Mouse (Mus musculus) heart, postnatal 0 days (tissue): ENCODE measurements at regions not wholly inside any gene's neighbourhood (a gene's known extent, or its start where the extent isn't known, plus 50 kb on each side); places are given as distances from the start of the nearest gene placed in this dataset.
A peak's percentile ranks its signal among the peaks of the same experiment; 100 is the strongest.

ENCODE experiments used
- ATAC-seq: fragments of 200-750 bp; cut with Nextera tagmentation; 2 replicates; pipeline ENCODE4 v1.8.0; 2017; ENCODE audit warnings: low read depth, moderate number of reproducible peaks, moderate library complexity; ENCODE audit not compliant: insufficient read depth
- DNase-seq: peaks from one replicate; pipeline ENCODE4 v3.0.0-alpha.2; 2016; ENCODE audit warnings: low spot score
- H3K27ac ChIP-seq: fragments of 300-500 bp; sonication (generic); 2 replicates; pipeline ENCODE4 v1.5.1; 2014; ENCODE audit warnings: low read depth, mild to moderate bottlenecking
- H3K27me3 ChIP-seq: fragments of 300-500 bp; sonication (generic); 2 replicates; pipeline ENCODE4 v1.6.1; 2014; ENCODE audit warnings: low read length, mixed read lengths; ENCODE audit not compliant: control insufficient read depth, insufficient read depth
- H3K36me3 ChIP-seq: fragments of 300-500 bp; sonication (generic); replicated peaks from 2 replicates; pipeline ENCODE4 v1.6.1; 2014; ENCODE audit warnings: low read length, mixed read lengths; ENCODE audit not compliant: control insufficient read depth, insufficient read depth
- H3K4me1 ChIP-seq: fragments of 300-500 bp; sonication (generic); 2 replicates; pipeline ENCODE4 v1.6.1; 2014; ENCODE audit warnings: antibody characterized with exemption; ENCODE audit not compliant: control insufficient read depth, insufficient read depth
- H3K4me2 ChIP-seq: fragments of 300-500 bp; sonication (generic); 2 replicates; pipeline ENCODE4 v1.6.1; 2014; ENCODE audit warnings: low read depth, mild to moderate bottlenecking, low read length, moderate library complexity
- H3K4me3 ChIP-seq: fragments of 300-500 bp; sonication (generic); 2 replicates; pipeline ENCODE4 v1.5.1; 2014; ENCODE audit warnings: low read depth, low read length
- H3K9ac ChIP-seq: fragments of 300-500 bp; sonication (generic); replicated peaks from 2 replicates; pipeline ENCODE4 v1.6.1; 2014; ENCODE audit warnings: low read depth, low read length, mixed read lengths
- H3K9me3 ChIP-seq: fragments of 300-500 bp; sonication (generic); replicated peaks from 2 replicates; pipeline ENCODE4 v1.6.1; 2016; ENCODE audit warnings: low read length; ENCODE audit not compliant: control insufficient read depth
- CTCF ChIP-seq: IDR thresholded peaks from 2 replicates; pipeline ENCODE4 v1.5.1; 2016; ENCODE audit warnings: antibody characterized with exemption, control low read depth, low read depth
- EP300 ChIP-seq: IDR thresholded peaks from 2 replicates; pipeline ENCODE4 v1.6.1; 2016; ENCODE audit warnings: antibody characterized with exemption, low read depth
- WGBS: fragments of 180-500 bp; shearing (Covaris S2); extraction: QIAGEN DNeasy Blood & Tissue Kit; methylation state at CpG from one replicate; pipeline ENCODE4 v1.1.7; 2014; 5-methylcytosine and 5-hydroxymethylcytosine counted together

GRCm38 (mm10) chr15:63341730-63342129 is 503.2 kb downstream of the Gsdmc2 start:
- TF ChIP-seq CTCF (no peak), EP300 (no peak)
- no peaks in the 10 kb centered on the region; the same call in 1 of the 2 replicates for H3K4me1 ChIP-seq
- H3K27ac ChIP-seq = no peak overlapping the region
- no peaks in the 10 kb centered on the region for H3K27me3 ChIP-seq
- no peak overlapping the region for H3K4me2 ChIP-seq
- DNase-seq = no peak
- no peak overlapping the region for H3K4me3 ChIP-seq
- ATAC-seq = no peak
- H3K36me3 ChIP-seq = no peaks in the 10 kb centered on the region
- no peak overlapping the region for H3K9ac ChIP-seq
- WGBS = 35% methylated on average over 2 of the region's 2 CpGs
- H3K9me3 ChIP-seq = no peaks in the 10 kb centered on the region

DNA sequence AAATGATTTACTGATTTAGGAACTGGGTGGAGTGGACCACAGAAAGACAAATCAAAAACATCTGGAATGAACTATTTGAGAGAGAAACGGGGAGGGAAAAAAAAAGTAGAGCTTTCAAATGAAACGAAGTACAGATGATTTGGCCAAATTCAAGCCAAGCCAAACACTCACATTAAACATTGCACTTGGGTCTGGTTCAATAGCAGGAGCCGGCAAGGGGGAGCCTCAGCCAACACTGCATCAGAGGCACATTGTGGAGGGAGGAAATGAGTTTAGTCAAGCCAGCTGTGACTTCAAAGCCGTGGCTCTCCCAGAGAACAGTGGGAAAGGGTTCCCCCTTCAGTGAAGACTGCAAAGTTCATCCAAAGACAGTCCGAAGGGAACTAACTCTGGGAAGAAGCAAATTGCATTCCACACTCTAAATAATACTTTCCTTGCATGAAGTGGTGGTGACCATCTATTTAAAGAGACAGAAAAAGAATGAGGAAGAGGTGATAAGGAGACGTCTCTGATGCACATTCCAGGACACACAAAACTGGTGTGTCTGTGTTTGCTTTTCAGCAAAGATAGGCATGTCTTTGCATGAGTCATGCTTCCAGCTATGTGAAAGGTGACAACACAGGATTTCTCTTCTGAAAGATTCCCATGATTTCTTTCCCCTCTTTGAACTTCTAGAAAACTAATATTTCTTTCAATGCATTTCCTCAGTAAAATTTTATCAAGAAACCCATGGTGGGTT is 504.5 kb downstream of the Gsdmc2 start:
- DNase-seq (peak; percentile 84), ATAC-seq (peak; percentile 87)
- 13% methylated on average over 6 of the region's 6 CpGs for WGBS
- Histone ChIP-seq H3K4me2 (no peak overlapping the region), H3K27me3 (no peaks in the 10 kb centered on the region), H3K4me3 (no peak overlapping the region), H3K4me1 (no peaks in the 10 kb centered on the region; the same call in 1 of the 2 replicates), H3K36me3 (no peaks in the 10 kb centered on the region), H3K27ac (no peak overlapping the region), H3K9ac (no peak overlapping the region), H3K9me3 (no peaks in the 10 kb centered on the region)
- TF ChIP-seq CTCF = peak; percentile 58
- no peak for TF ChIP-seq EP300

DNA sequence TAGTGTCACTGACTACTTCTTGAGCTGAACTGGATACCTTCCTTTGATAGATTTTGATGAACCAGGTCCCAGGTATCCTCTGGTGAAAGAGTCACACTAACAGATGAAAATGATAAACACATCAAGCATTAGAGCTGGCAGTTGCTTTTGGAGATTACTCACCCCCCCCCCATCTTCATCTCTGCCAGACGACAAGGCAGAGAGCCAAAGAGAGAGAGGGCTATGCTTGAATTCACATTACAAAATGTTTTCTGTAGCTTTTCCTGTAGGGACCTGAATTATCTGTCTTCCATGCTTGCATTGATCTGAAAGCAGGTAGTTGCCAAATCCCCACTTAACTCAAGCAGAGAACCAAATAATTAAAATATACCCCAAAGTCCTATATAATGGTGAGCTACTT is 525.3 kb downstream of the Gsdmc2 start:
- Histone ChIP-seq H3K4me1 (no peaks in the 10 kb centered on the region), H3K27ac (no peak overlapping the region), H3K9ac (no peak overlapping the region), H3K36me3 (no peaks in the 10 kb centered on the region), H3K4me3 (no peak overlapping the region), H3K27me3 (no peaks in the 10 kb centered on the region), H3K9me3 (no peaks in the 10 kb centered on the region), H3K4me2 (no peak overlapping the region)
- ATAC-seq = no peak
- TF ChIP-seq EP300 (no peak), CTCF (no peak)
- WGBS = 33% methylated on average over 1 of the region's 1 CpGs
- no peak for DNase-seq

DNA sequence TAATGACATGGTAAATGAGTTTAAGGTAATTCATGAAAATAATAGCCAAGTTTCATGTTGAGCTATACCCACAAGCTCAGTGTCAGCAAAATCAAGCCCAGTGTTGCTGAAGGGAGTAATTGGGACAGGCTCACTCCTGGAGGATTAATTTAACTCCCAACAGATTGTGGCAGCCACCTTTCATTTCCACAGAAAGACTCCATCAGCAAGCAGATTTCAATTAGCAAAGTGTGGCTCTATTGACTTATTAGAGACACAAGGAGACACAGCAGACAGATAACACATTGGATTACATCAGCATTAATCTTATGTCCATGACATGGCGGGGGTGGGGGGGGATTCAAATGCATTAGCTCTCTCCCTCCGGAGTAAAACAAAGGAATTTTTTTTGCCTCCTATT is 534.6 kb downstream of the Gsdmc2 start:
- H3K4me3 ChIP-seq = no peak overlapping the region
- H3K27me3 ChIP-seq = no peaks in the 10 kb centered on the region
- H3K36me3 ChIP-seq = no peaks in the 10 kb centered on the region
- WGBS = 81% methylated on average over 2 of the region's 2 CpGs
- H3K9me3 ChIP-seq = no peaks in the 10 kb centered on the region
- TF ChIP-seq CTCF (no peak), EP300 (no peak)
- H3K4me2 ChIP-seq = no peak overlapping the region
- ATAC-seq (no peak), DNase-seq (no peak)
- no peak overlapping the region for H3K9ac ChIP-seq
- H3K4me1 ChIP-seq = no peaks in the 10 kb centered on the region
- H3K27ac ChIP-seq = no peak overlapping the region

DNA sequence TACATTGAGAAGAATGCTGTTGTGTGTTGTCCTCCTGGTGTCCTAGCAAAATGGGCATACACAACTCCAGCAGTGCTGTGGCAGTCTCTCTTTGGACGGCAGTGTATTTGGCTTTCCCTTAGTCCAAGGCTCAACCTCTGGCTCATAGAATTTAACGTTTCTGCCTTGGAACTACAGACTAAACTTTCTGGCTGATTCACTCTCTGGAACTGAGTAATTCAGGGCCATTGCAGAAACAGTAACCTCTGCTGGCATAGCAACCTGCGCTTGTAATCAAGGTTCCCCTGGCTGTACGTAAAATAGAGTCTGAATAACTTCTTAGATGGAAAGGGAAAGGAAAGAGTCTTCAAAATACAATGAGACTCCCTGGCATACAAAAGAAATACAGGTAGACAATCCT is 545.7 kb downstream of the Gsdmc2 start:
- Histone ChIP-seq H3K36me3 (no peaks in the 10 kb centered on the region), H3K9ac (no peak overlapping the region), H3K4me2 (no peak overlapping the region), H3K4me3 (no peak overlapping the region), H3K4me1 (no peaks in the 10 kb centered on the region), H3K27ac (no peak overlapping the region), H3K27me3 (no peaks in the 10 kb centered on the region), H3K9me3 (no peaks in the 10 kb centered on the region)
- TF ChIP-seq CTCF = no peak
- no peak for TF ChIP-seq EP300
- DNase-seq = no peak
- ATAC-seq = no peak
- WGBS = 73% methylated on average over 4 of the region's 4 CpGs

GRCm38 (mm10) chr15:63288534-63288933 is 556.4 kb downstream of the Gsdmc2 start:
- Histone ChIP-seq H3K9me3 (no peaks in the 10 kb centered on the region), H3K4me1 (no peaks in the 10 kb centered on the region), H3K9ac (no peak overlapping the region), H3K27me3 (no peaks in the 10 kb centered on the region), H3K4me3 (no peak overlapping the region), H3K27ac (no peak overlapping the region), H3K4me2 (no peak overlapping the region), H3K36me3 (no peaks in the 10 kb centered on the region)
- ATAC-seq (no peak), DNase-seq (no peak)
- TF ChIP-seq CTCF (no peak), EP300 (no peak)
